Mouse (Mus musculus) limb, embryonic 12.5 days (tissue): ENCODE measurements around the gene Ncoa3. TPM values are rescaled to one million over a fixed set of nuclear protein-coding genes. Genes with fewer than 3 reads are reported as not detected.

ENCODE experiments used
- ATAC-seq: fragments of 200-750 bp; cut with Nextera tagmentation; 2 replicates; pipeline ENCODE4 v1.8.0; 2017; ENCODE audit warnings: low read depth, moderate TSS enrichment; ENCODE audit not compliant: insufficient number of reproducible peaks, insufficient read depth, low FRiP score, low TSS enrichment
- H3K27ac ChIP-seq: fragments of 300-500 bp; sonication (generic); 2 replicates; pipeline ENCODE4 v1.5.1; 2016; ENCODE audit warnings: mild to moderate bottlenecking, moderate library complexity
- H3K27me3 ChIP-seq: fragments of 300-500 bp; sonication (generic); 2 replicates; pipeline ENCODE4 v1.6.1; 2016; ENCODE audit warnings: mild to moderate bottlenecking, moderate library complexity
- H3K36me3 ChIP-seq: fragments of 300-500 bp; sonication (generic); 2 replicates; pipeline ENCODE4 v1.6.1; 2016; ENCODE audit warnings: mild to moderate bottlenecking, moderate library complexity
- H3K4me1 ChIP-seq: fragments of 300-500 bp; sonication (generic); replicated peaks from 2 replicates; pipeline ENCODE4 v1.6.1; 2016
- H3K4me2 ChIP-seq: fragments of 300-500 bp; sonication (generic); 2 replicates; pipeline ENCODE4 v1.6.1; 2016; ENCODE audit warnings: mild to moderate bottlenecking, moderate library complexity
- H3K4me3 ChIP-seq: fragments of 300-500 bp; sonication (generic); replicated peaks from 2 replicates; pipeline ENCODE4 v1.5.1; 2016; ENCODE audit warnings: mild to moderate bottlenecking
- H3K9ac ChIP-seq: fragments of 300-500 bp; sonication (generic); replicated peaks from 2 replicates; pipeline ENCODE4 v1.6.1; 2016; ENCODE audit warnings: mild to moderate bottlenecking, moderate library complexity
- H3K9me3 ChIP-seq: fragments of 300-500 bp; sonication (generic); 2 replicates; pipeline ENCODE4 v1.6.1; 2016; ENCODE audit warnings: mild to moderate bottlenecking, moderate library complexity
- WGBS: fragments of 180-500 bp; shearing (Covaris S2); methylation state at CpG from one replicate; pipeline ENCODE4 v1.1.7; 2016; 5-methylcytosine and 5-hydroxymethylcytosine counted together
- polyA plus RNA-seq: library from polyadenylated mRNA; unstranded; fragments of >200 nt; fragmentation: Nextera tagmentation; extraction: Ambion mirVana; gene quantifications from 2 replicates; pipeline ENCODE4 v1.2.1, GENCODE M21; 2016

Gene Ncoa3
- polyA plus RNA-seq, 1 experiment from 2014 or later: 13.4 TPM

DNA sequence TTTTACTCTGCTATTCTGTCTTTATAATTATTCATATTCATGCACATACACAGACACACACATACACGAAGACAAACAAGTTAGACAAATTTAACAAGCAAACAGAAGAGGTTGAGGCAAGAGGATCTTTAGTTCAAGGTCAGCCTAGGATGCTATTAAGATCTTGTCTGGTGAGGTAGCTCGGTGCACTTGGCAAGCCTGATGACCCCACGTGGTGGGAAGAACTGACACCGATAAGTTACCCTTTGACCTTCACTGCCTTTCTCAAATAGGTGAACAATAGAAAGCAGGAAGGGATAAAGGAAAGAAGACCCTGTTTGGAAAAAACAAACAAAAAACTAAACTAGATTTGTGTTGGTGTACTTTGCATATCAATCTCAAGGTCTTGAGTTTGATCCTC, 10.0 kb downstream of the Ncoa3 start:
- no peaks in the 10 kb centered on the region for H3K9me3 ChIP-seq
- H3K4me2 ChIP-seq: no peak overlapping the region
- no peak overlapping the region for H3K4me3 ChIP-seq
- H3K4me1 ChIP-seq: peaks cover 43% of the 10 kb centered on the region
- H3K27ac ChIP-seq: no peak overlapping the region
- H3K9ac ChIP-seq: no peak overlapping the region
- WGBS: 77% methylated on average over 4 of the region's 4 CpGs
- no peaks in the 10 kb centered on the region for H3K27me3 ChIP-seq
- ATAC-seq: no peak
- no peaks in the 10 kb centered on the region for H3K36me3 ChIP-seq

DNA sequence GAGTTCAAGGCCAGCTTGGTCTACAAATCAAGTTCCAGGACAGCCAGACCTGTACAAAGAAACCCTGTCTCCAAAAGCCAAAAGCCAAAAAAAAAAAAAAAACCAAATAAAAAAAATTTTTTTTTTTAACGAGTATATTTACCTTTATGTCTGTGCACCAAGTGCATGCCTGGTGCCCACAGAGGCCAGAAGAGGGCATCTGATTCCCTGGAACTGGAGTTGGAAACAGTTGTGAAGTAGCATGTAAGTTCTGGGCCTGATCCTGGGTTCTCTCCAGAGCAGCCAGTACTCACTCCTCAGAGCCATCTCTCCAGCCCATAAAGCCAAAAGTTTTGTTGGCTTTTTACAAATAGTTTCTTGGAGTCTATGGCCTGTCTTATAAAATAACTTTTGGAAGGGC, 10.6 kb downstream of the Ncoa3 start:
- H3K36me3 ChIP-seq: no peaks in the 10 kb centered on the region
- H3K4me3 ChIP-seq: no peak overlapping the region
- peaks cover 43% of the 10 kb centered on the region for H3K4me1 ChIP-seq
- H3K27me3 ChIP-seq: no peaks in the 10 kb centered on the region
- no peak overlapping the region for H3K9ac ChIP-seq
- WGBS: 53% methylated on average over 1 of the region's 1 CpGs
- no peak overlapping the region for H3K4me2 ChIP-seq
- no peak overlapping the region for H3K27ac ChIP-seq
- no peaks in the 10 kb centered on the region for H3K9me3 ChIP-seq
- ATAC-seq: no peak

DNA sequence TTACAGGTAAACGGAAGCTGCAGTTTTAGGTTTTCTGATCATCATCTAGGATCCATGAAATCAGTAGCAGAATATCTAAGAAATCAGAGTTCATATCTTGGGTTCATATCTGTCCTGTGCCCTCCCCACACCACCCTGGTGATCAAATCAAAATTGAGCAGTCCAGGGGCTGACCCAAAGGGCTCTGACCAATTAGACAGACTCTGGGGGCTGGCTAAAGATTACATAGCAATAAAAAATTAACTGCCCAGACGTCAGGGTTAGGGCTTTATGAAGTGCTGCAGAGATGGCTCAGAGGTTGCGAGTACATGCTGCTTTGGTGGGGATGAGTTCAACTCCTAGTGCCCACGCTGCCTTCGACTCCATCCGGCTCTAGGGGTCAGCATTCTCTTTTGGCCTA, 14.6 kb downstream of the Ncoa3 start:
- no peaks in the 10 kb centered on the region for H3K27me3 ChIP-seq
- no peak overlapping the region for H3K4me3 ChIP-seq
- 58% methylated on average over 6 of the region's 6 CpGs for WGBS
- H3K4me2 ChIP-seq: no peak overlapping the region
- H3K36me3 ChIP-seq: no peaks in the 10 kb centered on the region
- no peak overlapping the region for H3K9ac ChIP-seq
- no peak overlapping the region for H3K27ac ChIP-seq
- H3K9me3 ChIP-seq: no peaks in the 10 kb centered on the region
- H3K4me1 ChIP-seq: peaks cover 33% of the 10 kb centered on the region
- no peak for ATAC-seq

DNA sequence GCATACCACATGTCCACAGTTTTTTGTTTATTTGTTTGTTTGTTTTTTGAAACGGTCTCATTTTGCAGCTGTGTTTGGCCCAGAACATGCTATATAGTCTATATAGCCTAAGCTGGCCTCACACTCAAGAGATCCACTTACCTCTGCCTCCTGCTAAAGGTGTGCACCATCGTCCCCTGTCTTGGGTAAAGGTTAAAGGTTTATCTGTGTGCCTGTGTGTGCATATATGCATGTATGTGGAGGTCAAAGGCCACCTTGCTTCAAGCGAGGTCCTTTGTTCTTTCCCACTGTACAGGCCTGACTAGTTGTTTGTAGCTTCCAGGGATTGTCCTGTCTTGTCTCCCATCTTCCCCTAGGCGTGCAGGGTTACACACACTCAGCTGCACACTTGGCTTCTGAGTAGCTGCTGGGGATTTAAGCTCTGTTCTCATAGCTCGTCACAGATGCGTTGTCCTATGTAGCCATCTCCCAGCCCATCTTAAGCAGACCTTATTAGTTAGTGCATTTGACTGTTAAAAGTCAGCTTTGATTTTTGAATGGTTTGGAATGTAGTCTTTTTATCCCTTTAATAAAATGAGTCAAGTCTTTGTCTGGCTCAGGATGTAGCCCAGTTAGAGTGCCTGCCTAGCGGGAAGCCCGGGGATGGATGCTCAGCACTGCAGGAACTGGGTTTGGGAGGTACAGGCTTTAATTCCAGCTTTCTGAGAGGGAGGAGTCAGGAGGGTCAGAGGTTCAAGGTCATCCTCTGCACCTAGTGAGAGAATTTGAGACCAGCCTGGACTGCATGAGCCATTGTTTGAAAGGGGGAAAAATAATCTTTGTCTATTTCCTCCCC, 16.3 kb downstream of the Ncoa3 start:
- Histone ChIP-seq H3K4me1 (peaks cover 33% of the 10 kb centered on the region), H3K4me2 (no peak overlapping the region), H3K27ac (no peak overlapping the region), H3K4me3 (no peak overlapping the region), H3K9ac (no peak overlapping the region), H3K36me3 (no peaks in the 10 kb centered on the region), H3K27me3 (no peaks in the 10 kb centered on the region), H3K9me3 (no peaks in the 10 kb centered on the region)
- no peak for ATAC-seq
- 63% methylated on average over 8 of the region's 8 CpGs for WGBS

DNA sequence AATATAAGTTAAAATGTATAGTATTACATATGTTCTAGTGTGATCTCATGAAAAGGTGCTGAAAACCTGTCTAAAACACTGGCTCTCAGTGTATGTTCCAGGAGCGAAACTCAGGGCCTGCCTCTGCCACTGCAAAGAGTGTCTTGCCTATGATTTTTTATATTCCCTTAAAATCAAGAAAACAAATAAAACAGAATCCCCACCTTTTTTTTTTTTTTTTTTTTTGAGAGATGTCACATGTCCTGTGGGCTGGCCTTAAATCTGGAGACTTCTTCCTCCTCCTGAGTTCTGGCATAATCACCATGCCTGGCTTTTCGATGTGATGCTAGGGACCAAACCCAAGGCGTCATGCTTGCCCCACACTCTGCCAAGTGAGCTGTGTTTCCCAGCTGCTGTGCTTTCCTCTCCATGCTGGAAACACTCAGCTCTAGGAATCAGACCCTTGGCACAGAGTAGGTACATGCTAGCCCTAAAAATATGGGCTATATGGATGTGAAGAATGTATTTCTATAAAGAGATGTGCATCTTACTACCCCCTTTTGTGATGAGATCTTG, 17.0 kb downstream of the Ncoa3 start:
- H3K9ac ChIP-seq: no peak overlapping the region
- no peaks in the 10 kb centered on the region for H3K9me3 ChIP-seq
- H3K4me3 ChIP-seq: no peak overlapping the region
- no peaks in the 10 kb centered on the region for H3K27me3 ChIP-seq
- H3K4me1 ChIP-seq: peaks cover 33% of the 10 kb centered on the region
- WGBS: 82% methylated on average over 3 of the region's 3 CpGs
- H3K36me3 ChIP-seq: no peaks in the 10 kb centered on the region
- H3K4me2 ChIP-seq: no peak overlapping the region
- no peak for ATAC-seq
- H3K27ac ChIP-seq: no peak overlapping the region

DNA sequence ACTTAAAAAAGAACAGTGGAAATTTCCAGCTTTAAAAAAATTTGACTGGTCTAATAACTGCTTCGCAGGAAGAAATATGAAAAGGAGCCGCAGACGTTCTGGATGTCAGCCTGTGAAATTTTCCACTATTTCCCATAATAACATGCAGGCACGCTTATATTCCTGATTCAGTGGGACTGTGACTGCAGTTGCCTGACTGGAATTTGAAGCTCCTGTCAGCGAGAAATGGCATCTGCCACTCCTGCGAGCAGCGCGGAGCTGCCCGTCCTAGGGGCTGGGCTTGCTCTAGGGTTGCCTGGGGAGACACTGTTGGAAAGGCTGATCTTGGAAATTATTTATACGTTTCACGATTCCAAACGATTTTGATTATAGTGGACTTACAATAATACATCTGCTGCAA, 17.9 kb downstream of the Ncoa3 start:
- 68% methylated on average over 12 of the region's 12 CpGs for WGBS
- no peak for ATAC-seq
- Histone ChIP-seq H3K4me2 (no peak overlapping the region), H3K27me3 (no peaks in the 10 kb centered on the region), H3K36me3 (no peaks in the 10 kb centered on the region), H3K9ac (no peak overlapping the region), H3K4me1 (peaks cover 33% of the 10 kb centered on the region), H3K9me3 (no peaks in the 10 kb centered on the region), H3K4me3 (no peak overlapping the region), H3K27ac (no peak overlapping the region)

DNA sequence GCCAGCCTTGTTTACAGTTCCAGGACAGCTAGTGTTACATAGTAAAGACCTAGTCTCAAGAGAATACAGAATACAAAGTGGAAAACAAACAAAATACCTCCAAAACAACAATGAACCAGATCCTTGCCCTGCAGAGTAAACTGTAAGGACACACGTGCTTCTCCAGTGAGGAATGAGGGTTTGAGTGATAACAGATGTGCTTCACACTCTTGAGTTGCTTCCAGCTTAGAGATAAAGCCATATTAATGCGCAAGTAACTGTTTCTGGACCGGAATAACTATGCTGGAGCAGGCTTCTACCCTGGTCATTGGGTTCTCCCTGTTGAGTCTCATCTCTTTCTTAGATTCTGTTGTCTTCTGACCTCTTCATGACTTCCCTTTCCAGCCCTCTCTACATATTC, 19.0 kb downstream of the Ncoa3 start:
- H3K9me3 ChIP-seq: no peaks in the 10 kb centered on the region
- no peaks in the 10 kb centered on the region for H3K27me3 ChIP-seq
- 43% methylated on average over 3 of the region's 3 CpGs for WGBS
- 0 out of 2 replicates have a peak overlapping the region, but pooled peaks have one; percentile 7 for H3K27ac ChIP-seq
- H3K9ac ChIP-seq: no peak overlapping the region
- no peak for ATAC-seq
- peaks cover 35% of the 10 kb centered on the region for H3K4me1 ChIP-seq
- no peaks in the 10 kb centered on the region for H3K36me3 ChIP-seq
- no peak overlapping the region for H3K4me2 ChIP-seq
- H3K4me3 ChIP-seq: no peak overlapping the region

DNA sequence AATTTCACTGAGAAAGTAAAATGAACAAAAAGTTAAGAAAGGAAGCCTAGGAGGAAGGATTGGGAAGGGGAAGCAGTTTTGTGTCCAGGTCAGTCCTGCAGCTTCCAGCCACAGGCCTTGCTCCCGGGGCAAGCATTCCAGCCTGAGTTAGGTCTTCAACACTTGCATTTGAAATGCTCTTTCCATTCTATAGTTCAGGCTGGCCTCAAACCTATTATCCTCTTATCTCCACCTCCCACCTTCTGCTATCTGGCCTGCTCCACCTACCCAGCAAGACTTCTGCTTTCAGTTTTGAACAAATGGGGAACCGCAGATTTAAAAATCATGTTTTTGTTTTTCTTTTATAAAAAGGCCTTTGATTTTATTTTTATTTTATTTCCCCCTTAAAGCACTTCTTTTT, 19.7 kb downstream of the Ncoa3 start:
- Histone ChIP-seq H3K9ac (no peak overlapping the region), H3K36me3 (no peaks in the 10 kb centered on the region), H3K4me1 (peaks cover 31% of the 10 kb centered on the region), H3K4me3 (no peak overlapping the region), H3K9me3 (no peaks in the 10 kb centered on the region), H3K4me2 (no peak overlapping the region), H3K27me3 (no peaks in the 10 kb centered on the region), H3K27ac (no peak overlapping the region)
- WGBS: 68% methylated on average over 2 of the region's 2 CpGs
- no peak for ATAC-seq

DNA sequence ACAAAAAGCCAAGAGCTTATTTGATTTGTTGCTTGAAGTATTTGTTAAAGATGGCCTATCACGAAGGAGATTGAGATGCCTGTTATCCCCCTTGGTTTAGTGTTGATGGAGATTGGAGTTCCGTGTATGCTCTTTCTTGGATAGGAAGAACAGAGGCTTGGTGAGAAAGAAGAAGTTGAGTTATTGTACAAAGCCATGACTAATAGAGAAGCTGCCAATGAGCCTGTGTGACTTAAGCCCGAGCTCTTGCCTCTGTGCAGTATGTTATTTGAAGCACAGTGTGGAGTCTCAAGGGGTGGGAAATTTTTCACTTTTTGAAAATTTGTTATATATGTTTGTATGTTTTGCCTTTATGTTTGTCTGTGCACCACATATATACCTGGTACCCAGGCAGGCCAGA, 26.3 kb downstream of the Ncoa3 start:
- no peak for ATAC-seq
- Histone ChIP-seq H3K4me1 (peaks cover 12% of the 10 kb centered on the region), H3K27ac (no peak overlapping the region), H3K4me2 (no peak overlapping the region), H3K36me3 (no peaks in the 10 kb centered on the region), H3K9ac (no peak overlapping the region), H3K27me3 (no peaks in the 10 kb centered on the region), H3K9me3 (no peaks in the 10 kb centered on the region), H3K4me3 (no peak overlapping the region)
- WGBS: 90% methylated on average over 3 of the region's 3 CpGs

DNA sequence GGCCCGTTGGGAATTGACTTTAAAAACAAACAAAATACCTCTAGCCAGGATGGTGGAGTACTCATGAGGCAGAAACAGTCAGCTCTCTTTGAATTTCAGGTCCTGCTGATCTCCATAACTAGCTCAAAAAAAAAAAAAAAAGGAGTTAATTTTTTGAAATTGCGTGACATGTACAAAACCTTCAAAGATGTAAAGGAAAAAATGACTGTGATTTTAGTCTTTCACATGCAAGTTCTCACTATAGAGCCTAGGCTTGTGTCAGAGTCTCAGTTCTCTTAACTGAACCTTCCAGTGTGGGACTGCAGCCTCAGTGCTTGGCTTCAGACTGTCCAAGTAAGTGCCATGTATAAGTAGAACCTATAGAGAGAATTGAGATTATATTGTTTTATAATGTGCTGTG, 27.6 kb downstream of the Ncoa3 start:
- WGBS: 82% methylated on average over 2 of the region's 2 CpGs
- Histone ChIP-seq H3K36me3 (no peaks in the 10 kb centered on the region), H3K4me1 (peaks cover 12% of the 10 kb centered on the region), H3K9me3 (no peaks in the 10 kb centered on the region), H3K4me3 (no peak overlapping the region), H3K27me3 (no peaks in the 10 kb centered on the region), H3K27ac (no peak overlapping the region), H3K4me2 (no peak overlapping the region), H3K9ac (no peak overlapping the region)
- no peak for ATAC-seq

DNA sequence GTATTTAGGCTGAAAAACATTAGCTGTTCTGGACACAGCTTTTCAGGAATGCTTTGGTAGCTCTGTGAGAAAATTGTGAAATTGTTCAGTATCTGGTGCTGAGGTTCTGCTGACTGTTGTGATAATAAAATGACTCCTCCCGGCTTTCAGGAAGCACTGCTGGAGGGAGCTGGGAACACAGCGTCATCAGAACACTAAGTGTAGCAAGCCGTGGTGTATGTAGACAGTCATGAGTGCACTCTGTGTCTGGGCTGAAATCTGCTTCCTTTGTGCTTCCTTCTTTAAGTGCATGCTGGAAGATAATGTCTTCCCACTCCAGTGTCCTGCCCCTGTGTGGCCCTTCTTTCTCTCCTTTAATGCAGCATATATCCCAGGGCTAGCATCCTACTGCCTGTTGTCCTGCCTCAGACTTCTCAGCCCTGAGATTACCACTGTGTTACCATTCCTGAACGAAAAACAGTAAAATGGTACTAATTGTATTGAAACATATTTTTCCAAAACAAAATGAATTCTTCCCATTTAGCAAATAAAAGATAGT, 28.7 kb downstream of the Ncoa3 start:
- H3K27ac ChIP-seq: peak overlapping the region; percentile 45; the same call in 1 of the 2 replicates

More for the DNA sequence above, 28.7 kb downstream of the Ncoa3 start:
- no peak overlapping the region for H3K4me2 ChIP-seq
- no peak overlapping the region for H3K9ac ChIP-seq
- peaks cover 12% of the 10 kb centered on the region for H3K4me1 ChIP-seq
- H3K9me3 ChIP-seq: no peaks in the 10 kb centered on the region
- H3K36me3 ChIP-seq: no peaks in the 10 kb centered on the region
- 36% methylated on average over 4 of the region's 4 CpGs for WGBS
- no peak overlapping the region for H3K4me3 ChIP-seq
- no peaks in the 10 kb centered on the region for H3K27me3 ChIP-seq
- no peak for ATAC-seq
